Mouse (Mus musculus) embryonic facial prominence, embryonic 15.5 days (tissue): ENCODE measurements around the gene 5730596B20Rik. TPM values are rescaled to one million over a fixed set of nuclear protein-coding genes. Genes with fewer than 3 reads are reported as not detected.

Experiments
- ATAC-seq: fragments of 200-750 bp; cut with Nextera tagmentation; 2 replicates; pipeline ENCODE4 v1.8.0; 2017; ENCODE audit warnings: low read depth, moderate TSS enrichment; ENCODE audit not compliant: insufficient number of reproducible peaks, low FRiP score, low TSS enrichment
- H3K27ac ChIP-seq: fragments of 300-500 bp; sonication (generic); replicated peaks from 2 replicates; pipeline ENCODE4 v1.5.1; 2015; ENCODE audit warnings: mild to moderate bottlenecking, inconsistent platforms
- H3K27me3 ChIP-seq: fragments of 300-500 bp; sonication (generic); 2 replicates; pipeline ENCODE4 v1.6.1; 2015; ENCODE audit warnings: inconsistent platforms
- H3K36me3 ChIP-seq: fragments of 300-500 bp; sonication (generic); 2 replicates; pipeline ENCODE4 v1.6.1; 2015; ENCODE audit warnings: mild to moderate bottlenecking, inconsistent platforms
- H3K4me1 ChIP-seq: fragments of 300-500 bp; sonication (generic); 2 replicates; pipeline ENCODE4 v1.6.1; 2015; ENCODE audit warnings: inconsistent platforms
- H3K4me2 ChIP-seq: fragments of 300-500 bp; sonication (generic); replicated peaks from 2 replicates; pipeline ENCODE4 v1.6.1; 2015; ENCODE audit warnings: mild to moderate bottlenecking, inconsistent platforms
- H3K4me3 ChIP-seq: fragments of 300-500 bp; sonication (generic); replicated peaks from 2 replicates; pipeline ENCODE4 v1.5.1; 2015; ENCODE audit warnings: mild to moderate bottlenecking, inconsistent platforms
- H3K9ac ChIP-seq: fragments of 300-500 bp; sonication (generic); 2 replicates; pipeline ENCODE4 v1.6.1; 2015; ENCODE audit warnings: inconsistent platforms
- H3K9me3 ChIP-seq: fragments of 300-500 bp; sonication (generic); replicated peaks from 2 replicates; pipeline ENCODE4 v1.6.1; 2016; ENCODE audit warnings: inconsistent platforms
- WGBS: fragments of 180-500 bp; shearing (Covaris S2); methylation state at CpG from one replicate; pipeline ENCODE4 v1.1.7; 2015; 5-methylcytosine and 5-hydroxymethylcytosine counted together
- polyA plus RNA-seq: library from polyadenylated mRNA; unstranded; fragments of >200 nt; fragmentation: Nextera tagmentation; extraction: Ambion mirVana; gene quantifications from 2 replicates; pipeline ENCODE4 v1.2.1, GENCODE M21; 2015

5730596B20Rik gene
- polyA plus RNA-seq, 1 experiment from 2014 or later: not detected

DNA sequence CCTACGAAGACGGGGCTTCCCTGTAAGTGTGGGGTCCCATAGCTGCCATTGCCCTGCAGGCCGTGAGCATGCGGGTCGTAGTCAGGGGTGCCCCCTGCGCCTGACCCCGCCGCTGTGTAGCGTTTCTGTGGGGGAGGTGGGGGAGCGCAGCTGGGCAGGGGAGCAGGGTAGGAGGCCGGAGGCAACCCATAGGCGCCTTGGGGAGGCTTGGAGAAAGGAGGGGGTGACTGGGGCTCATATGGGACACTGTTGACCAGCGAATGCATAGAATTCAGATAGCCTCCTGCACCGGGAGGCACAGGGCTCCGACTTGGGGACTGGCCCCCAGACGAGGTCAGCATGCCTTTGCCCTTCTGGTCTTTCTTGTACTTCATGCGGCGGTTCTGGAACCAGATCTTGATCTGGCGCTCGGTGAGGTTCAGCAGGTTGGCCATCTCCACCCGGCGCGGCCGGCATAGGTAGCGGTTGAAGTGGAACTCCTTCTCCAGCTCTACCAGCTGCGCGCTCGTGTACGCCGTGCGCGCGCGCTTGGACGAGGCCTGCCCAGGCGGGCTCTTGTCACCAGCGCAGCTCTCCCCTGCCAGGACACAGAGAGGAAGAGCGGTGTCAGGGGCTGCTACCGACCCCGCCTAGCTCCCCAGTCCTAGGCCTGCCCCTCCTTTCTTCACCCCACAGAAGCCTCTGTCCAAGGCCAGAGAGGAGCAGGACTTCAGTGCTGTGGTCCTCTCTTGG is 7.0 kb upstream of the 5730596B20Rik start:
- WGBS: 8% methylated on average over 40 of the region's 40 CpGs

DNA sequence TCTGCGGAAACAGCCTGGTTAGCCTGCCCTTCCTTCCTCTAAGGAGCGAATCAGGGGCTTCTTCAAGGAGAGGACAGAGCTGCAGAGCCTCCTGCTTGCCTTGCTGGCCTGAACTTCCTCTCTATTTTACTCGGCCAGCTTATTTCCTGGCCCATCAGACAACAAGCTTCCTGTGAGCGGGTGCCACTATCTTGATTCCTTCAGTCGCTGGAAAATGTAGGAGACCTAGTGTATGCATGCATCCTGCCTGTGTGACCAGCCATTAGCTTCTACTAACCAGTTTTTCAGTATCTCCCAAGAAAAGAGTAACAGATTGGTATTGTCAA is 6.4 kb upstream of the 5730596B20Rik start:
- ATAC-seq: no peak
- H3K4me1 ChIP-seq: peaks cover 11% of the 10 kb centered on the region
- H3K27ac ChIP-seq: no peak overlapping the region
- no peaks in the 10 kb centered on the region for H3K9me3 ChIP-seq
- H3K27me3 ChIP-seq: peaks cover 96% of the 10 kb centered on the region
- no peak overlapping the region for H3K9ac ChIP-seq
- no peak overlapping the region for H3K4me2 ChIP-seq
- no peaks in the 10 kb centered on the region for H3K36me3 ChIP-seq
- 15% methylated on average over 5 of the region's 5 CpGs for WGBS
- no peak overlapping the region for H3K4me3 ChIP-seq

More for the DNA sequence above, 7.0 kb upstream of the 5730596B20Rik start:
- no peak overlapping the region for H3K27ac ChIP-seq
- peaks cover 96% of the 10 kb centered on the region for H3K27me3 ChIP-seq
- no peaks in the 10 kb centered on the region for H3K9me3 ChIP-seq
- no peak for ATAC-seq
- H3K9ac ChIP-seq: no peak overlapping the region
- no peak overlapping the region for H3K4me2 ChIP-seq
- peaks cover 11% of the 10 kb centered on the region for H3K4me1 ChIP-seq
- no peak overlapping the region for H3K4me3 ChIP-seq
- H3K36me3 ChIP-seq: no peaks in the 10 kb centered on the region

DNA sequence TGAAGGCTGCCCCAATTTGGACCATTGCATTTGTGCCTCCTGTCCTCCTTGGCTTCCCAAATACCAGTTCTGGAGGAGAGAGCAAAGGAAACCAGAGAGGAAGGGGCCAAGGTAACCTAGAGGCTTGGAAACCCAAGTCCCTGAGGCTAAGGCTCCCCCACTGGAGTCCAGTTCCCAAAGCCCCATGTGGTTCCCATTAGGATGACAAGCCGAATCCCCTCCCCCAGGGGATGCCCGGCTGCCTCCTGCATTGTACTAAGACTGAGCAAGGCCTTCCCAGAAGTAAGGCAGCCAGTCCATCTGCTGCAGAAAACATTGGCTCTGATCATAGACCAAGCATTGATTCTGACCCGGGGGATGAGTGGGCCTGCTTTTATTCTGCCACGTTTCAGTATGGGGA is 6.0 kb upstream of the 5730596B20Rik start:
- Histone ChIP-seq H3K36me3 (no peaks in the 10 kb centered on the region), H3K27me3 (peaks cover 96% of the 10 kb centered on the region), H3K27ac (no peak overlapping the region), H3K4me3 (no peak overlapping the region), H3K9me3 (no peaks in the 10 kb centered on the region), H3K9ac (no peak overlapping the region), H3K4me1 (peaks cover 11% of the 10 kb centered on the region), H3K4me2 (no peak overlapping the region)
- WGBS: 16% methylated on average over 4 of the region's 4 CpGs
- no peak for ATAC-seq

DNA sequence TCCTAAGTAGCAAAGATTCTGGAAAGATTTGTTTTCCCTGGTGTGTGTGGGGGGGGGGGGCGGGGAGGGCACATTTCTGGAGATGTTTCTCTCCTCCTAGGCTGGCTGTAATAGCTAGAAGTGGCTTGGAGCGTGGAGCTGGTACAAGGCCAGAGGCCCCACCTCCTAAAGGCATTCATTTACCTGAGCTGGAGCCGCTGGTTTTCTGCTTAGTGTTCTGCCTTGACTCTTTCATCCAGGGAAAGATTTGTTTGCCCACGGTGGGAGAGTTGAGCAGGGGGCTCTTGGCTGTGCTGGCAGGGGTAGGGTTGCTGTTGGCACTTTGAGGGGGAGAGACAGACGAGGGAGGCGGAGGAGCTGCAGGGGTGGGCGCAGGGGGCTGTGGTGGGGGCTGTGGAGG is 5.4 kb upstream of the 5730596B20Rik start:
- peak overlapping the region; percentile 25; the same call in 1 of the 2 replicates for H3K4me3 ChIP-seq
- H3K27me3 ChIP-seq: peaks cover 96% of the 10 kb centered on the region
- H3K9me3 ChIP-seq: no peaks in the 10 kb centered on the region
- no peak; the same call in 1 of the 2 replicates for ATAC-seq
- peaks cover 11% of the 10 kb centered on the region for H3K4me1 ChIP-seq
- no peak overlapping the region for H3K27ac ChIP-seq
- WGBS: 8% methylated on average over 7 of the region's 7 CpGs
- H3K36me3 ChIP-seq: no peaks in the 10 kb centered on the region
- H3K9ac ChIP-seq: no peak overlapping the region
- H3K4me2 ChIP-seq: peak overlapping the region; percentile 37; the same call in 1 of the 2 replicates

DNA sequence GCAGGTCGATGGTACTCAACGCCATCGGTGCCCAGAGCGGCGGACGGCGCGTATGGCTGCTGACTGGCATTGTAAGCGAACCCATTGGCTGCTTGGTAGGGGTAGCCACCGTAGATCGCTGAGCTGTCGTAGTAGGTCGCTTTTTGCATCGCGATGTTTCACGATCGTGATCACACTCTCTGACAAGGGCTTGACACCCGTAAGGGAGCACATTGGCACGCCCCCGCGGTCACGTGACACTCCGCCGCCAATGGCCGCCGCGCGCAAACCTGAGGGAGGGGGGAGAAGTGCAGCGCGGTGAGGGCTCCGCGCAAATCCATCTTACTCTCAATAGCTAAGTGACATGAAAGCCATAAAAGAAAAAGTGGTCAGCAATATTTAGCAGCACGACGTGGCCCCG is 4.8 kb upstream of the 5730596B20Rik start:
- Histone ChIP-seq H3K27me3 (peaks cover 96% of the 10 kb centered on the region), H3K4me1 (peaks cover 11% of the 10 kb centered on the region), H3K4me2 (peak overlapping the region; percentile 37), H3K9me3 (no peaks in the 10 kb centered on the region), H3K4me3 (peak overlapping the region; percentile 25), H3K9ac (no peak overlapping the region), H3K27ac (no peak overlapping the region), H3K36me3 (no peaks in the 10 kb centered on the region)
- under 1% methylated on average over 35 of the region's 35 CpGs for WGBS
- peak; percentile 54; the same call in 1 of the 2 replicates for ATAC-seq

DNA sequence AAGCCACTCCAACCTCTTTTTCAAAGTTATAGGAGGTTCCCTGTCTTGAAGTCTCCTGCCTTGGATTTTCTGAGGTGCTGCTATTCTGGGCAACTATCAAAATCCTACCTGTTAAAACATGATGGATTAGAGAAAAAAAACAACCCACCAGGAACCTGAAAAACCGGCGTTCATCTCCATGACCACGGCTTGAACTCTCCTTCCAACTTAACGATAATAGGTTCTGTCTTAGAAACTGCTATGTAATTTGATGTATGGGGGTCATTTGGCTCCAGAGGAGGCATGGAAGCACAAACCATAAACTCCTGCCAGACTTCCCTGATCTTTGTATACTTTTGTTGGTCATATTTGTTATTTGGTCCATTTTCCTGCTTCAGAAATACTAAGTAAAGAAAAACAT is 3.6 kb upstream of the 5730596B20Rik start:
- Histone ChIP-seq H3K27me3 (peaks cover 96% of the 10 kb centered on the region), H3K9ac (no peak overlapping the region), H3K9me3 (no peaks in the 10 kb centered on the region), H3K4me1 (peaks cover 11% of the 10 kb centered on the region), H3K4me3 (no peak overlapping the region), H3K4me2 (no peak overlapping the region), H3K36me3 (no peaks in the 10 kb centered on the region), H3K27ac (no peak overlapping the region)
- 3% methylated on average over 4 of the region's 4 CpGs for WGBS
- ATAC-seq: no peak

DNA sequence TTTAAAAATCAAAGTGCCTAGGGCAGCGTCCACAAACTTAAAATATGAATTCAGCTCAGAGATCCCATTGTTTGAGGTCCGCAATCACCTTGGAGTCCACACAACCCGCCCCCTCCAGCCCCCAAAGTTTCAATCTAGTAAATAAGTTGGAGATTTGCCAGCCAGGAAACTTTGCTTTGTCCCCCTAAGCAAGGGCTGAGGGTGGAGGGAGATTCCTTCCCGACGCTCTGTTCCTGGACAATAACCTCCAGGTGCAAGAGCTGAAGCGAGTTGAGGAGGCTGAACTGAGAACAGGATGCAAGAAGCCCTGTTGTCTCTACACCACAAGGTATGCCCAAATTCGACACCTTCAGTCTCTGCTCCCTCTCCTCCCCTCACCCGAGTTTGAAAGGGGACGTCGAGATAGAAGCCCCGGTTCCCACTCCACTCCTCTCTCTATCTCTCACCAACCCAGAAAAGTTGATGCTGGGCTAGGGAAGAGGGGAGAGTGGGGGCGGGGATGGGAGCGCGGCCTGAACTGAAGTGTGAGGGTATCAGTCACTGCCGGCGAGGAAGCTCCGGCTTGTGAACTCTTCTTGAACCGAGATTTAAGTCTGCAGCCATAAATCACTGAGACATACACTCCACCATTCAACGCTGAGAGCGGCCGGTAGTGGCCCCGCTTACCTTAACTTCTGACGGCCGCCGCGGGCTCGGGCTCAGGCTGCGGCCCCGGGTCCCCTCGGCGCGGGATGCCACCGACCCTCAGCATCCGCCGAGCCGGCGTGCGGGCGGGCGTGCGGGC is 2.1 kb upstream of the 5730596B20Rik start:
- Histone ChIP-seq H3K4me3 (peak overlapping the region; percentile 16), H3K36me3 (no peaks in the 10 kb centered on the region), H3K27me3 (peaks cover 99% of the 10 kb centered on the region), H3K27ac (no peak overlapping the region), H3K9ac (no peak overlapping the region), H3K4me1 (peaks cover 8% of the 10 kb centered on the region), H3K9me3 (no peaks in the 10 kb centered on the region), H3K4me2 (no peak overlapping the region)
- ATAC-seq: no peak
- WGBS: 1% methylated on average over 41 of the region's 41 CpGs

DNA sequence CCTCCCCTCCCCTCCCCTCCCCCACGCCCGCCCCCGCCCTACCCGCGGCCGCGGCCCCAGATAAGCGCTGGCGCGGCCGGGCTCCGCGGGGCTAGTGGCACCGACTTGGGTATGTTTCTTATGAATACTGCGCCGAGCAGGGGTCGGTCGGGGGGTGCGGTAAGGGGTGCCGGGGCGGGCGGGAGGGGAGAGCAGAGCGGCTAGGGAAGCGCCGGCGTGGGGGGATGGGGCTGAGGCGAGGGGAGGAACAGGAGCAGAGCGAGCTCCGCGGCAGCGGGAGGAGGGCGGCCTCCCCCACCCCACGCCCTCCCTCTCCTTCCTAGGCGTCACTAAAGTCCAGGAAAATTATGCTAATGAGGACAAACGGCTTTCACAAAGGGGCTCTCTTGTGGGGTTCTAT is 1.4 kb upstream of the 5730596B20Rik start:
- 2% methylated on average over 20 of the region's 35 CpGs for WGBS

DNA sequence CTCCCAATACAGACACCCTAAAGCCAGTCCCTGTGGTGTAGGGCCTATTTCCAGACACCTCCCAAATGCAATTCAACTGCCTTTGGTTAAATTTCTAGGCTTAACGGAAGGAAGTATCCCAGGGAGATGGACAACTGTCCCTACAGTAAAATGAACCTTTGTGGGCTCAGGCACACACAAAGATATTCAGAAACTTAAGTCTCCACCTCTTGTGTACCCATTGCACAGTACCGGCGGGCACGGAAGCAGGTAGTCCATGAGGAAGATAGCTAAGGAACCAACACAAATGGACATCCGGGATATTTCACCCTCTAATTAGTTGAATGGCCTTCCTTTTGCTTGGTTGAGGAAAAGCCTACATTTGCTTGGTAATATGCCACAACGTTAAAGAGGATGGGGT is 907 bp upstream of the 5730596B20Rik start:
- no peak overlapping the region for H3K4me2 ChIP-seq
- peaks cover 99% of the 10 kb centered on the region for H3K27me3 ChIP-seq
- H3K4me1 ChIP-seq: peaks cover 8% of the 10 kb centered on the region
- H3K36me3 ChIP-seq: no peaks in the 10 kb centered on the region
- H3K9ac ChIP-seq: no peak overlapping the region
- 3% methylated on average over 6 of the region's 6 CpGs for WGBS
- H3K27ac ChIP-seq: no peak overlapping the region
- ATAC-seq: no peak
- H3K4me3 ChIP-seq: no peak overlapping the region
- no peaks in the 10 kb centered on the region for H3K9me3 ChIP-seq

More for the DNA sequence above, 1.4 kb upstream of the 5730596B20Rik start:
- Histone ChIP-seq H3K9me3 (no peaks in the 10 kb centered on the region), H3K27ac (no peak overlapping the region), H3K9ac (no peak overlapping the region), H3K36me3 (no peaks in the 10 kb centered on the region), H3K4me2 (no peak overlapping the region), H3K27me3 (peaks cover 99% of the 10 kb centered on the region), H3K4me1 (peaks cover 8% of the 10 kb centered on the region), H3K4me3 (peak overlapping the region; percentile 16)
- no peak for ATAC-seq

DNA sequence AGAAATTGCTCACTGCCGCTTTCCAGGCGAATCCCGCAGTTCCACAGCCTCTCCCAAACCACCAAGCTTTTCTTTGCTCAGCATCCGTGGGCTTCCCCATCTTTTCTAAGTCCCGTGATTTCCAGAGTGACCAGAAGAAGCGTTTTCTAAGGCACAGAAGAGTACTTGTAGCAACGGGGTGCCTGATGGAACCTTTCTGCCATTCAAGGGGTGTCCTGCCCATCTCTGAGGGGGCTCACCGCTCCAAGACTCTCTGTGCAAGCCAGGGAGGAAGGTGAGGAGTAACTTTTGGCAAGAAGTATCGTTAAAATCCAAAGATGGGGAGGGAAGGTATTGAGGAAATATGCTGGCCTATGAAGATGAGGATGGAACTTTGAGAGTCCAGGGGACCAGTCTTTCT is 508 bp downstream of the 5730596B20Rik start:
- H3K4me2 ChIP-seq: no peak overlapping the region
- peaks cover 1% of the 10 kb centered on the region; the same call in 1 of the 2 replicates for H3K4me1 ChIP-seq
- H3K4me3 ChIP-seq: no peak overlapping the region
- H3K9ac ChIP-seq: no peak overlapping the region
- no peak overlapping the region for H3K27ac ChIP-seq
- 3% methylated on average over 9 of the region's 9 CpGs for WGBS
- no peaks in the 10 kb centered on the region for H3K9me3 ChIP-seq
- no peak for ATAC-seq
- peaks cover 99% of the 10 kb centered on the region for H3K27me3 ChIP-seq
- H3K36me3 ChIP-seq: no peaks in the 10 kb centered on the region

DNA sequence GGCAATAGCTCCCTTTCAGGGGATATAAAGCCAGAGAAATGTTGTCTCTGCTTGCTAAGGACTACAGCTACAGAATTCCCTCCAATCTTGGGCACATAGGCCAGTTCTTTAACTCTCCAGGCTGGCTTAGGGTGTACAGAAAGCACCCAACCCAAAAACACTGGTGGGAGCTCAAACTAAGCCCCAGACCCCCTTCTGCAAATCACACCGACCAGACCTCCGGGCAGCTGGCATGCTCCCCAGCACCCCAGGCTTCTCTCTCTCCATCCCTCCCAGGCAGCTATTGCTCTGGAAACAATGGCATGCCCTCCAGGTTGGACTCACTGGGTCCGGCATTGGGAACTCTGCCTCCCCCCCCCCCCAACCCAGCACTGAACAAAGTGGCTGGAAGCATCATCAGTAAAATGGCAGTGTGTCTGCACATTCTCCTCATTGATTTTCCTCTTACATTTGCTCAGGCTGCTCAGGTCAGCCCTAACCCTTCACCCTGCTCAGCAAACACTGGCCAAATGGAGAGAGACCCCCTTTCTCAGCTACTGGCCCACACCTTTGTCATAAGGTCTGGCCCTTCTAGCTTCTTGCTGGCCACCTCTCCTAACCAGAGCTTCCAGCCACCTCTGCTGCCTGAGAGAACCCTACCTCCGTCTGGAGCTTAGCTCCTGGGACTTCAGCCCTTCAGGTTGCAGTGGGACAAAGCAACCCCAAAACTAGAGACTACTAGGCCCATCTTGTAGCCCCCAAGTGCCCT is 1.8 kb downstream of the 5730596B20Rik start:
- 5% methylated on average over 4 of the region's 4 CpGs for WGBS
- Histone ChIP-seq H3K36me3 (no peaks in the 10 kb centered on the region), H3K9ac (no peak overlapping the region), H3K9me3 (no peaks in the 10 kb centered on the region), H3K4me1 (no peaks in the 10 kb centered on the region), H3K4me2 (no peak overlapping the region), H3K4me3 (no peak overlapping the region), H3K27ac (no peak overlapping the region), H3K27me3 (peaks cover 99% of the 10 kb centered on the region)
- no peak for ATAC-seq
